Mouse (Mus musculus) left cerebral cortex, postnatal 14 days (tissue): ENCODE data around the gene Fip1l1. TPM values are rescaled to one million over a fixed set of nuclear protein-coding genes. Genes with fewer than 3 reads are reported as not detected.

Source experiments
- DNase-seq, 2 experiments: peaks; one replicate each; pipeline ENCODE4 v3.0.0; 2021 to 2022; ENCODE audit warnings: low spot score in 2 of 2, mixed read lengths in 1 of 2
- intact Hi-C: fragments of 180-260 bp; cut with DNase I; formaldehyde crosslinking; loops from one replicate; pipeline ENCODE4 v1.15.1; 2025
- total RNA-seq, 2 experiments: library from RNA; stranded (reverse); gene quantifications; 2 replicates each; pipeline ENCODE4 v1.2.3; 2021

The Fip1l1 gene
- total RNA-seq, 2 experiments from 2014 or later: 64.5 to 64.6 TPM

- intact Hi-C loops: no loop called here
- peak in 1 of 2 experiments; percentile 13 for DNase-seq
Measured at GRCm38 (mm10) chr5:74606213-74606612, 71.0 kb downstream of the Fip1l1 start.

- intact Hi-C loops: loop anchor here (10.0 kb wide), 1 partner anchor 544 kb away; the partner anchor contains the start of gene Pdgfra
- no peak for DNase-seq
Measured at GRCm38 (mm10) chr5:74610511-74610910, 75.3 kb downstream of the Fip1l1 start.

DNA sequence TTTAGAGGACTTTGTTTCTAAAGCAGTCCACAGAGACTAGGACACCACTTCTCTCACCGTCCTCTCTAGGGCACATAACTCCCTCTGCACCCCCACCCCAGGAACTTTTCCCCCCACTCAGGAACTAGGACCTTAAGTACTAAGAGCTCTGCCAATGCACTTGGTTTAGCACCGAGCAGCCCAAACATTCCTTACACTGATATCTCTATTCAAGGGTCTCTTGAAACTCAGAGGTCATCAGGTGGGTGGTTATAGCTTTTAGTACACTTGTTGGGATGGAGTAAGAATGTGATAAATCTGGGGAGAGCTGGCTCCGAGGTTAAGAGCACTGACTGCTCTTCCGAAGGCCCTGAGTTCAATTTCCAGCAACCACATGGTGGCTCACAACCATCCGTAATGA is 77.5 kb downstream of the Fip1l1 start:
- intact Hi-C loops: loop anchor here (10.0 kb wide), 1 partner anchor 542 kb away; the partner anchor contains the start of gene Pdgfra

DNA sequence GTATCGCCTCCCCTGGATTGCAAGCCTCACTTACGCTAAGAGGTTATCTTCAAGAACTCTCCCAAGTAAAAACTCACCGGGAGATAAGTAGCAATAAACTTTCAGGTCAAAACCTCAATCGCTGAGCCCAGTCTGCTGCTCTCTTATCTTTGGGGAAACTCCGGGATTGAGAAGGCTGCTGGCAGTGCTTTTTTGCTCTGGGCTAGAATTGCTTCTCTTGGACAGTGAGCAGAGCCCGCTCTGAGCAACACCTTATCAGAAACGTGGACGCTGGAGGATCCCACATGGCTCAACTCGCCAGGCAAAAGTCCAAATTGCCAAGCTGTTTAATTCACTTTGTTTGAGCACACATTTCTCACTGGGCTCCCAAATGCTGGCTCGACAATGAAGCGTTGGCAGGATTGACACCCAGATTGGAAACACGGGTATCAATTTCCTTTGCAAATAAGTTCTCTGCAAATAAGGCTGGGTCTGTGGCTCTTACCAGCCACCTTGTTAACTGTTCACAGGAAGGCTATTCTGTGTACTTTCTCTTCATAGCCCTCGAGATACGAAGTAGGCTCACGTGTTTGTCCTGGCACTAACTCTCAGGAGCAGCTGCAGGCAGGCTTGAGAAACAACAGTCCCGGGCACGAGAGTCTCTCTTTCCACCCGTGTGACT is 78.4 kb downstream of the Fip1l1 start:
- peak in 1 of 2 experiments; percentile 18 for DNase-seq
- intact Hi-C loops: loop anchor here (10.0 kb wide), 1 partner anchor 541 kb away; the partner anchor contains the start of gene Pdgfra

More for the DNA sequence above, 77.5 kb downstream of the Fip1l1 start:
- DNase-seq: no peak

- intact Hi-C loops: loop anchor here (10.0 kb wide), 1 partner anchor 537 kb away; the partner anchor contains the start of gene Pdgfra
- no peak for DNase-seq
Measured at GRCm38 (mm10) chr5:74617816-74618572, 82.7 kb downstream of the Fip1l1 start.

- intact Hi-C loops: loop anchor here (10.0 kb wide), 1 partner anchor 536 kb away; the partner anchor contains the start of gene Pdgfra
- no peak for DNase-seq
Measured at GRCm38 (mm10) chr5:74618573-74619059, 83.4 kb downstream of the Fip1l1 start.

DNA sequence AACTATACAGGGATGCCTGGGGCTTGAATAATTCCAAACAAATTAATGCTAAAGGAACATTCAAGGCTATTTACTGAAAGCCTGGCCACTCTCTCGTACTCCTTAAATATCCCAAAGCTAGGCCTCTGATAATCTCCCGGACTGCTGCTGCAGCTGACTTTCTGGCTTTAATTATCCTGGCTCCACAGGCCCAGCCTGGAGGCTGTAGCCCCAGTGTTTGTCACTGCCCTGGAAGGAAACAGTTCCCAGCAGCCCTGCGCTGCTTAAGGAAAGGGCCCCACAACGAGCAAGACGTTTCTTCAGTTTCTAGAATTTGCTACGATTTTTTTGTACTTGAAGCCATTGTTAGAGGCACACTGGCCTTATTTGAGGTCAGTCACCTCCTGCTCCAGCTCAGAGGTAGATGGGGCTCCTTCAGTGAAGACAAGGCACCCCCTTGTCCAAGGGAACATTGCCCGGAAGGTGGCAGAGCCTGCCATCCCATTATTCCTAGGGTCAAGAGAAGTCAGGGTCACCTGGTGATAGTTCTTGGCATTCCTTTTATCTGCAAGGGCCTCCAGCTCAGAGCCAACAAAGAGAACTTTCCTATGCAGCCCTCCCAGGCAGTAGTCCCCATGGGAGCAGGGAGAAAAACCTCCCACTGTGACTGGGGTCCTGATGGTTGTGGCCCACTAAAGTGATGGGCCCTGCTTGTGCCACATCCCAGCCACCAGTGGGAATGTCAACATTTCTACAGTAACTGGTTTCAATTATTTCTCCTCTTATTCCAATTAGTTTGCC is 86.6 kb downstream of the Fip1l1 start:
- intact Hi-C loops: no loop called here
- no peak for DNase-seq

DNA sequence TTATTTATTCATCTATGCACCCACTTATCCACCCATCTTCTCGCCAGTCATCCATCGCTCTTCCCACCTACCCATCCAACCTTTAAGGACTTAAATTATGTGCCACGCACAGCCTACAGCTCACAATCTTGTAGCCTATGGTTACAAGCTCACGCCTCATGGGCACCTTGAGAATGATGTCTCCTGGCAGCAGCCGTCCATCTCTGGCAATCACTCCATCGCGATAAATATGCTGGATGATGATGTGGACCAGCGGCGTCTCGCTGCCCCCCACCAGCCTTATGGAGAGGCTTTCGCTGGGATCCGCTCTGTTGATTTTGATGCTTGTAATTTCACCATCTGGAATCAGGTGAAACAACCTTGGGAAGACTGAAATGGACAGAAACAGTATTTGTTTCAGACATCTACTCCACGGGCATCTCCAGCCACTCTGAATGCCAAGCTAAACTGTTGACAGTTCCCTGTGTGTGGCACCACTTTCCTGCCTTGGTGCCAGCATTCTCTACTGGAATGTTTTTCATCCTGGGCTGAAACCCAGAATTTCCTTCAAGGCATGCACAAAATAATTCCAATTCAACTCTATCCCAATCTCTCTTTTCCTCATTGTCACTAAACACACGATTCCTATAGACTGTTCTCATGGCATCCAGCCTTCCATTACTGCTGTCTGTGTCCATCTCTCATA is 88.2 kb downstream of the Fip1l1 start:
- intact Hi-C loops: no loop called here
- no peak for DNase-seq

DNA sequence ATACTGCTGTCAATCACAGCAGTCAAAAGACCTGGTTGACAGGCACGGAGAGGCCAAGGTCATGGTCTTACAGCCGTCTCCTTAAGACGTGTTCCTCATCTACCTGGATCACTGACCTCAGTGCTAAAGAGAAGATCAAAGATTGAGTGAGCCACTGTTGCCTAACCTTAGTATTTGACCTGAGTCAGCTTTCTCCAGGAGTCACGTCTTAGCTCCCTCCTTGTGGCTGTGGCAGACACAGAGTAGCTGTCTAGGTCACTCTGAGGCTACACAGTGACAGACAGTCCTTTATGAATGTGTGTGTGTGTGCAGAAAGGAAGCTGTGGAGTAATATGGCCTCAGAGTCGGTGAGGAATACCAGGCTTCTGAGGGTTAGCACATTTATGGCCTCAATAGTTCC is 89.1 kb downstream of the Fip1l1 start:
- intact Hi-C loops: no loop called here
- DNase-seq: no peak

- intact Hi-C loops: no loop called here
- DNase-seq: no peak
Measured at GRCm38 (mm10) chr5:74628001-74628400, 92.8 kb downstream of the Fip1l1 start.

- DNase-seq: no peak
- intact Hi-C loops: no loop called here
Measured at GRCm38 (mm10) chr5:74632369-74633114, 97.3 kb downstream of the Fip1l1 start.

GRCm38 (mm10) chr5:74633453-74633852 is 98.2 kb downstream of the Fip1l1 start:
- intact Hi-C loops: no loop called here

DNA sequence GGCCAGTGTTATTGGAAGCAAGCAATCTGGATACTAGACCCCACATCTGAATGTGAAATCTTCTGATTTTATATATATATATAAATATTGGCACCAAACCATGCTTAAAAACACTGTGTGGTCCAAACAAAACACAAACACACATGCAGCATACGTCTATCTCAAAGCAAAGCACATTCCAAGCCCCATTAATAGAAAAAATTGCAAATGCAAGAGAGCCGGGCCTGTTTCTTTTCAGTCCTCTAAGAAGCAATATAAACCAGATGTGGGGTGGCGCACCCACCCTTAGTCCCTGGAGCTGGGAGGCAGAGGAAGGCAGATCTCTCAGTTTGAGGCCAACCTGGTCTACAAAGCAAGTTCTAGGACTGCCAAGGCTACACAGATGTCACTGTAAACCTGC is 99.1 kb downstream of the Fip1l1 start:
- intact Hi-C loops: no loop called here
- no peak for DNase-seq

More at GRCm38 (mm10) chr5:74633453-74633852, 98.2 kb downstream of the Fip1l1 start:
- DNase-seq: no peak

- intact Hi-C loops: no loop called here
- DNase-seq: peak; percentile 41 to 48
Measured at GRCm38 (mm10) chr5:74639516-74639915, 104.3 kb downstream of the Fip1l1 start.

DNA sequence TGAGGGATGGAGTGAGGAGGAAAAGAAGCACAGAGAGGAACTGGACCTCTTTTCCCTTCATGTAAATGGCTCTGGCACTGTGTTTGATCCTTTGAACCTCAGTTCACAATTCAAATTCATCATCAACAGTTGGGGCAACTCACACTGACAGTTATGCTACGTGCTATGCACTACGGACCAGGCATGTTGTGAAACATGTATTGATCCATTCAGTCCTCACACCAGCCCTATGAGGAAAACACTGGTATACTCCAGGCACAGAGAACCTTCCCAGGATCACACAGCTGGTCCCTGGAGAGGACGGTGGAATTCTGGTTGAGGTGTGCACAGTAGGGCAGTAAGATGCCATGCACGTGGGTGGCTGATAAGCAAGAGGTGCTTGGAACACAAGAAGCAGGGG is 105.3 kb downstream of the Fip1l1 start:
- intact Hi-C loops: loop anchor here (10.0 kb wide), 1 partner anchor 514 kb away; the partner anchor contains the start of gene Pdgfra
- no peak for DNase-seq

DNA sequence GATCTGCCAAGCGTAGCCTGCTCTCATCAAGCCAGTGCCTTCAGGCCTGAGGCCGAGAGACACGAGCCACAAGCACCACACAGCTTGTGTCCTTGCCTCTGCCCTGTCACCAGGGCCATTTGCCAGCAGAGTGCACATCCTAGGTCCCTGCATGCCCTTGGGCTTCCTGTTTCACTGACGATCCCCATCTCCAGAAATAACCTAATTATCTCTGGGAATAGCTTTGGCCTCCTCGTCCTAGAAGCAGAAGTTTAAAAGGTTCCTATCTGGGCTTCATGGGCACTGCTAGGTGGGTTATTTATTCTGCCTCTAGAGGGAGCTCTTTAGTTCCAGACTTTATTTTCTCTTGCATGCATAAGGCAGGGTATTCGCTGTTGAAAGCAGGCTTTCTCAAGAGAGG is 105.8 kb downstream of the Fip1l1 start:
- peak; percentile 26 to 57 for DNase-seq
- intact Hi-C loops: loop anchor here (10.0 kb wide), 1 partner anchor 514 kb away; the partner anchor contains the start of gene Pdgfra

- intact Hi-C loops: loop anchor here (10.0 kb wide), 1 partner anchor 513 kb away; the partner anchor contains the start of gene Pdgfra
- no peak for DNase-seq
Measured at GRCm38 (mm10) chr5:74642291-74642690, 107.0 kb downstream of the Fip1l1 start.

DNA sequence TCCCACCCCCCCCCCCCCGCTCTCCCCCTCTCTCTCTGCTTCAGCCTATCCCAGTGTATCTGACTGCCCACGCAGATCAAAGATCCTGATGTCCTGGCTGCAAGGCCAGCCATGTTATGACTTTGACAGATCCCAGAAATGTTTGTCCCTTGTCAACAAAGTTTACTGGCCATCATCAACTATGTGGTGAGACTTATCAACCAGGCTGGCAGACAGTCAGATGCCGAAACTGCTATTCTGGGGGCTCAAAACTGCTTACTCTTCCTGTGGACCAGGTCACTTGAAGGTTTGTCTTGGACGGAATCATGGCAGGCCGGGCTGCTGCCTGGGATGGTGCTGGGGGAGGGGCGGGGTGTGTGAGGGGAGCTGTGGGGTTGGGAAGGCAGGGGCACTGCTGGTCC is 112.3 kb downstream of the Fip1l1 start:
- intact Hi-C loops: loop anchor here (10.0 kb wide), 1 partner anchor 507 kb away; the partner anchor contains the start of gene Pdgfra
- DNase-seq: no peak
